Mouse (Mus musculus) embryo, embryonic 10 days (tissue): Measurements from ENCODE around the gene Krtap31-1.
"Not testable (repeated sequence)": the region's sequence is repeated elsewhere in the genome, so short reads cannot be mapped to it uniquely, and the experiment has no call there.

Experiments
- DNase-seq: peaks from one replicate; pipeline ENCODE4 v3.0.0-alpha.2; 2015; ENCODE audit warnings: low spot score

Krtap31-1 gene

DNA sequence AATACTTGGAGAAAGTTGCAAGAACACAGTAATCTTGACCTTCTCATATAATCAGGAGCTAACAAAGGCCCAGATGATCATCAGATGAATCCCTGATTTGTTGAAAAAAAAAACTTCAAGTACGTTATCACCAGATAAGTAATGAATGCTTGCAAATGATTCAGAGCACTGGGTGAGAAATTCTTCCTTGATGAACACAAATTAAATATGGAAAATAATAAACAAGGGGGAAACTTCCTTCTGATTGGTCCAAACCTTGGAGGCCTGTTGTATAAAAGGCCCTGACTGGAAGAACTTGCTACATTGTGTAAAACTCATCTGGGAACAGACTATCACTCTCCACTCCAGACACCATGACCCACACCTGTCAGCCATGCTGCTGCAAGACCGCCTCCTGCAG lies at the start of gene Krtap31-1:
TSS of gene Krtap31-1 (plus strand) at position 301 of the 400 bp plus-strand sequence.
- DNase-seq: no peak

DNA sequence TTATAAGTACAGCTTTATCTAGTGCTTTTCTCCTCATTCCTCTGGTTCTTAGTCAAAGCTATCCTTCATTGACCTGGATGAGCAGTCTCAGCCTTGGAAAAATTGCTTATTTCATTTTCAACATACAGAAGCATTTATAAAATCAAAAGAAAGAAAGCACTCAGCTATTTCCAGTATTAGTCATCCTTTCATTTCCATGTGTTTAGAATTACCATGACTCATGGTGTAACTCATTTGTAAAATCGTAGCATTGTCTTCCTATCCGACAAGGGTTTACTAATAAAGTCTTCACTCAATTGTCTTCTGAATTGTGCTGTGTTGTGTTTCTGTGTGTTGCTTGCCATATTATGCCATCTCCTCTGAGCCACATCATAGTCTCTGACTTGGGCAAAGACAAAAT lies 49.0 kb upstream of the Krtap31-1 start:
- DNase-seq: no peak

GRCm38 (mm10) chr11:99864176-99864575 lies 43.5 kb upstream of the Krtap31-1 start, which contains the start of gene Gm11559:
Gene Gm11559, plus strand, starts transcription at chr11:99864476.
- DNase-seq: not testable (repeated sequence)

DNA sequence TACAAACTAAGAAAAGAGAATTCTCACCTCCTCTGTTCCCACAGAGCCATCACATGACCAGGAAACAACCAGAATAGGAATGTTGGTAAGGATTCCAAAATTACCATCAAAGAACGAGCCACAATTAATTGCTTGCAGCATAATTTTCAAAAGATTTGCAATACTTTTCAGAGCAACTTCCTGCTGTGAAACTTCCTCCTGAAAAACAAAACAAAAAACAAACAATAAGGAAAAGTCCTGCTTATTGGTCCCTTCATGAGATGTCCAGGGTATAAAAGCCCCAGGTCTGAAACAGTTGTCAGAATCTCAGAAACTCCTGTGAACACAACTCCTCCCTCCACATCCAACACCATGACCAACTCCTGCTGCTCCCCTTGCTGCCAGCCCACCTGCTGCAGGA lies 34.6 kb upstream of the Krtap31-1 start, which contains the start of gene Krtap9-1:
TSS of gene Krtap9-1 (plus strand) at position 301 of the 400 bp plus-strand sequence.
- not testable (repeated sequence) for DNase-seq

DNA sequence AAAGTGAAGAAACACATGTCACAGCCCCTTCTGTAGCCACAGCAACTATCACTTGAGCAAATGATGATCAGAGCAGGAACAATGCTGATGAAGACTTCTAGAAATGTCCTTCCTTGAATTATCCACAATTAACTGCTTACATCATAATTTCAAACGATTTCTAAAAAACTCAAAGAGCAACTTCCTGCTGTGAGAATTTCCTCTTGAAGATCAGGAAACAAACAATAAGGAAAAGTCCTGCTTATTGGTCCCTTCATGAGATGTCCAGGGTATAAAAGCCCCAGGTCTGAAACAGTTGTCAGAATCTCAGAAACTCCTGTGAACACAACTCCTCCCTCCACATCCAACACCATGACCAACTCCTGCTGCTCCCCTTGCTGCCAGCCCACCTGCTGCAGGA lies 28.8 kb upstream of the Krtap31-1 start, which contains the start of gene Gm11567:
TSS of gene Gm11567 (plus strand) at position 301 of the 400 bp plus-strand sequence.
- not testable (repeated sequence) for DNase-seq

- DNase-seq: no peak
Observed at GRCm38 (mm10) chr11:99914451-99914850, 6.7 kb downstream of the Krtap31-1 start, which contains the start of gene Gm11565. Gene Gm11565, plus strand, starts transcription at chr11:99914751.

DNA sequence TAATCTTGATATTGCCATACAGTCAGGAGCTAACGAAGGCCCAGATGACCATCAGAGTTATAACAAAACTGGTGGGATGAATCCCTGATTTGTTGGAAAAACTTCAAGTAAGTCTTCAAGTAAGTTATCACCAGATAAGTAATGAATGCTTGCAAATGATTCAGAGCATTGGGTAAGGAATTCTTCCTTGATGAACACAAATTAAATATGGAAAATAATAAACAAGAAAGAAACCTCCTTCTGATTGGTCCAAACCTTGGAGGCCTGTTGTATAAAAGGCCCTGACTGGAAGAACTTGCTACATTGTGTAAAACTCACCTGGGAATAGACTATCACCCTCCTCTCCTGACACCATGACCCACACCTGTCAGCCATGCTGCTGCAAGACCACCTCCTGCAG lies 28.3 kb downstream of the Krtap31-1 start, which contains the start of gene Krtap31-2:
TSS of gene Krtap31-2 (plus strand) at position 301 of the 400 bp plus-strand sequence.
- no peak for DNase-seq

DNA sequence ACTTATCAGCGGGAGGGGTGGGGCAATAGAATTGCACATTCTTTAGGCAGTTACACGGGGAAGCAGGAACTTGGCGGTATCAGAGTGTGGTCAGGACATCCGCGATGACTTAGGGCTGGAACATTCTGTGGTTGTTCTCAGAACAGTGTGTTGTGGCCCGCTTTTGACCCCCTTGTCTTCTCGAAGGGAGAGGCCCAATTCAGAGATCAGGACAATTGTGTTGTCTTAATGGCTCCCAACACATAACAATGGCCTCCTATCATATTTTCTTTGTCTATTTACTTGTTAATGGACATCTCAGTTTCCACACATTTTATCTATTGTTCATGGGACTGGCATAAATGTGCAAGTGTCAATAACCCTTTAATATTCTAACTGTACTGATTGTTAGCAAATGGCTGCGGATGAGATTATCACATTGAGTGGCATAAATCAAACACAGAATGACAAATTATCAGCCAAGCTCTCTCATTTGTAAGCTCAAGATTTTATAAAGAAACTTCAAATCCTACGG lies 30.1 kb downstream of the Krtap31-1 start:
- no peak for DNase-seq

GRCm38 (mm10) chr11:99948175-99948574 lies 40.5 kb downstream of the Krtap31-1 start, which contains the start of gene Krtap9-5:
Gene Krtap9-5, plus strand, starts transcription at chr11:99948475.
- no peak for DNase-seq
